Mouse (Mus musculus): ENCODE data around the gene E2f6.

The E2f6 gene

GRCm38 (mm10) chr12:16847204-16847792, 36.5 kb downstream of the E2f6 start:
- DNase-seq (ENCODE audit: low spot score in 2 of 2) = no peak

DNA sequence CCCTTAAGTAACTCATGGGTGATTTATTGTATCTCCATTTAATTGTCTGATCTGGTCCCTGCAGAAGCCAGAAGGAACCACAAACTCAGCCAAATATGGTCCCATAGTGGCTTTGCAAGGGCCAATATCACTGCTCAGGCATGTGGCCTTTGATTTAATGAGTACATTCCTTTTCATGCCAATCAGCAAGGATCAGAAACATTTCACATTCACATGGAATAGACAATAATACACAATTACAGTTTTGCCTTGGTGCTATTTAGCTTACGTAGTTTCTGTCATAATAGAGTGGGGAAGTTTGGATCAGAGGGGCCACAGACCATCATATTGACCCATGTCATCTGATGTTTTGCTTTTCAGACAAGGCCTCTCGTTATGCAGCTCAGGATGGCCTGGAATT, 37.7 kb downstream of the E2f6 start:
- DNase-seq (ENCODE audit: low spot score in 2 of 2) = no peak

DNA sequence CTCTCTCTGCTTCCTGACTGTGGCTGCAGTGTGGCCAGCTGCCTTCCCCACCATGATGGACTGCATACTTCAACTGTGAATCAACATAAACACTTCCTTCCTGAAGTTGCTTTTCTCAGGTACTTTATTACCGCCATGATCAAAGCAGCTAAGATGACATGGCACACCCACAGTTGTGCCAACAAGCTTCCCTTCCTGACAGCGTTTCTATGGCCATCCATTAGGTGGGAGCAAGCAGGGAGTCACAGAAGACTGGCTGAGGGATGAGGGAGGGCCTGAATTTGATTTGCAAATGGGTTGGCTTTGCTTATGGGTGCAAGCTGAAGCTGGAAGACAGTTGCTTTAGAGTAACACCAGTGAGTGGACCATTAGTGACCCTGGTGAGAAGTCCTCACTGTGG, 39.1 kb downstream of the E2f6 start:
- no peak for DNase-seq (ENCODE audit: low spot score in 2 of 2)

DNA sequence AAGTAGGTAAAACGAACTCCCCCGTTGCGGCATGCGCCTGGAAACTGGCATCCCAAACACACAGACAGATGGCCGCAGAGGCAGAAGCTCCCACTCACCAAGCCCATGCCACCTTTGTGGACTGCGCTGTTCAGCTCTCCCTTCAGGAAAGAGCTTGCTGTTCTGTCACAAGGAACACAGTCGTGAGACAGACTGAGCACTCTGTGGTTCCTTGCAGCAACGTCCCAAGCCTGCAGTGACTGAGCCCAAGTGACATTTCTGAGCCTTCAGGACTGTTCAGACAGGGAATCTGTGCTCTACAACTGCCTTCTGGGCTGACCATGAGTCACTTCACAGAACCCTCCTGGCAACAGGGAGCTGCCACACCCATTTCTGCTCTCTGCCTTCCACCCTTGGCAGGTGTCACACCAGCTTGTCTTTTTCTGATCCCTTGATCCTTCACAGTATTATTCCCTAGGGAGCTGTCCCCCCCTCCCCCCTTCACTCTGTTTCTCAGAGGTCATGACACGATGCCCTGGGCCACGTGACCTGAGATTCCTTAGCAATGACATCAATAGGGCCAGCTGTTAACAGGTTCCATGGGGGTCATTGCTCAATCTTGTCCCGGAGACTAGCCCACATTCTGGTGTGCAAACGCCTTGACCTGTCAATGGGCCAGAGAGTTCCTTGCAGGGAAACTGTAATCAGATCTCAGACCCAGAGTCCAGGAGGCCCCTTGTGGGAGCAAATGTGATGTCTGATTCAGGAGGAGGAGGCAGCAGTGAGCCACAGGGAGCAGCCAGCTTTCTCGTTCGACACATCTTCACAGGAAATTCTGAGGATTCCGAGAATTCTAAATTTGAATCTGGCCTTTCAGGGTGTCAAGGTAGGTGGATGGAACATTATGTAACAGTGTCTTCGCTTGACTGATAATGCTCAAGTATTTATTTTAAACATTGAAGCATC, 39.9 kb downstream of the E2f6 start:
- no peak for DNase-seq (ENCODE audit: low spot score in 2 of 2)

DNA sequence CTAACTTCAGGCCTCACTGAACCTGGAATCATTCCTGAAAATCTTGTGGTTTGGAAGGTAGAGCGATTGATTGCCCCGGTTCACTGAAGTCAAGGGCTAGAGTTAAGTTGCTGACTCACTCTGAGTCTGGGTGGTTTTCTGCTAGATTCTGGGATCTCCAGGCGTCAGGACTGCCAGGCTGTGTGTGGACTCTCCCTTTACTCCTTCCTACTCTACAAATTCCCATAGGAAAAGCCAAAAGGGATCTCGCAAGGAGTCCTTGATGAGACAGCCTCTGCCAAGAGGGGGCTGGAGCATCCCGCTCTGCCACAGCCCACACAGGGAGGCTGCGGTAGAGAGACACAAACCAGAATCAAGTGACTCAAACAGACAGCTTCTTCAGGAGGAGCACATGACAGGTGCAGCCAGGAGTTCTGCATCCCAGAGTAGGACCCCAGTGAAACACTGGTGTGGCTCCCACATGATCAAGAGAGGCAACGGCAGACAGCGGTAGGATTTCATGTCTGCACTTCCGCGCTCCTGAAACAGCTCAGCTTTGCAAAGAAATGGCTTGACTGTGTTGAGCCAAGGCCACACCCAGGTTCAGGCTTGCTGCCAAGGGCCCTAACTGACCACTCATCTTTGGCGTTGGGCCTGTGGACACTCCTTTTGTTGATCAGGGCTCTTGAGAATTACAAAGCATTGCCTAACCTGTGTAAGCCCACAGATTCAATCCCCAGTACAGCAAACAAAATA, 42.8 kb downstream of the E2f6 start:
- DNase-seq (ENCODE audit: low spot score in 2 of 2) = no peak

- no peak for DNase-seq (ENCODE audit: low spot score in 2 of 2)
These were observed 45.0 kb downstream of the E2f6 start for GRCm38 (mm10) chr12:16855632-16856305.

DNA sequence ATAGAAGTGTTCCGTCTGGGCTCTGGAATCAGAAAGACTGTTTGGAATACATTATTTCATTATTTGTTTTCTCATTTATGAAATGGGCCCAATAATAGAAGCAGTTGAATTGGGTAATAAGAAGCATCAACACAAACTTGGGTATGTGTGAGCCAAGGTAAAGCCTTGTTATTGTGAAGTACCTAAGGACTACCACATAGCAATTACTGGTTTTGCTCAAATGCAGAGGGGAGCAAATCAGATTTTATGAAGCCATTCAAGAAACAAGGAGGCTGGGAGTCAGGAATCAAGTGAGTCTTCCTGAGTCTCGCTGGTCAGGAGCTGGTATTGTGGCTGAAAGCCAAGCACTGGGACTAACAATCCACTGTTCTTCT, 45.5 kb downstream of the E2f6 start:
- DNase-seq (ENCODE audit: low spot score in 2 of 2) = no peak

- DNase-seq (ENCODE audit: low spot score in 2 of 2) = no peak
These were observed 47.3 kb downstream of the E2f6 start for GRCm38 (mm10) chr12:16858081-16858480.

- no peak for DNase-seq (ENCODE audit: low spot score in 2 of 2)
These were observed 49.0 kb downstream of the E2f6 start for GRCm38 (mm10) chr12:16859781-16860180.

DNA sequence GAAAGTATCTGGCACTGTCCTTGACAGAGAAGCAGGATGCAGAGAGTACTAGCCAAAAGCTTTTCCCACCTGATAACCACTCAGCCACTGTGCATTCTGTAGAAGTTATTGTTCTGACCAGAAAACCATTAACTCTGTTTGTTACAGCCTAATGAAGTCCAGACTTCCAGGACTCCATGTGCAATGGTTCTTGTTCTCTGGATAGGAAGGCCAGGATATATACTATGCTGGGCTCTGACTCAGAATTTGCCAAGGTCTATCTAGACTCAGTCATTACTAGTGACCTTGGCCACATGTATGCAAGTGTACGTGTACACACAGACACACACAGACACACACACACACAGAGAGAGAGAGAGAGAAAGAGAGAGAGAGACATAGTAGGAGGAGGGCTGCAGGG, 49.8 kb downstream of the E2f6 start:
- no peak for DNase-seq (ENCODE audit: low spot score in 2 of 2)

DNA sequence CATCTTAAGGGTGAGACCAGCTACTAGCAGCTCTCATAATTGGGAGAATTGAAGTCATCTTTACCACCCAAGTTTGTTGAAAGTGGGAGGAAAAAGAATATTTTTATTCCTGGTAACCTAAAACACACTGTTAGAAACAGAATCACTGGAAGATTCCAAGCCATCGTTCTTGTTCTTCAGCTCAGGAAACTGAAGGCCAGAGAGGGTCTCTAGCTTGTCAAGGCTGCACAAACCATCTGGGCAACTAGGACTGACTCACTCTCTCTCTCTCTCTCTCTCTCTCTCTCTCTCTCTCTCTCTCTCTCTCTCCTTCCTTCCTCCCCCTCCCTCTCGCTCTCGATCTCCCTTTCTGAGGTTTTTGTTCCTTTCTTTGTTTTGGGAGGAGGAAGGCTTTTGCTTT, 50.2 kb downstream of the E2f6 start:
- DNase-seq (ENCODE audit: low spot score in 2 of 2) = no peak

- DNase-seq (ENCODE audit: low spot score in 2 of 2) = no peak
These were observed 53.7 kb downstream of the E2f6 start for GRCm38 (mm10) chr12:16864477-16864876.

GRCm38 (mm10) chr12:16865871-16866270, 55.1 kb downstream of the E2f6 start:
- no peak for DNase-seq (ENCODE audit: low spot score in 2 of 2)

DNA sequence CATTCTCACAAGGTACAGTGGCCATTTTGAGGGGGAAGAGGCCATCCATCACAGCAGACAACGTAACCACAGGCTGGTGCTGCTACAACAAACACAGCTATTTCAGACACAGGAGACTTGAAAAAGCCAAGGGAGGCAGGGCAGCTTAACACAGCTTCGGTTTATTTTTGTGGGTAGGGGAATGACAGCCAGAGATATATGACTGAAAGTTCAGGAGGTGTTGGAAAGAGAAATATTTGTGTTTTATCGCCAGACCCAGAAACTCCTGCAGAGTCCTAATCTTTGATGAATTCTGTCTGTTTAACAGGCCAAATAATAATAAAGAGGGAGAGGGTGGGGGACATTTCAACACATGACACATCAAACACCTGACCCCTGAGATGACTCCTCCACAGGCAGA, 55.7 kb downstream of the E2f6 start:
- DNase-seq (ENCODE audit: low spot score in 2 of 2) = no peak

GRCm38 (mm10) chr12:16867306-16867705, 56.5 kb downstream of the E2f6 start:
- no peak for DNase-seq (ENCODE audit: low spot score in 2 of 2)

GRCm38 (mm10) chr12:16868618-16869017, 57.9 kb downstream of the E2f6 start:
- DNase-seq (ENCODE audit: low spot score in 2 of 2) = no peak

GRCm38 (mm10) chr12:16869091-16869778, 58.5 kb downstream of the E2f6 start:
- no peak for DNase-seq (ENCODE audit: low spot score in 2 of 2)

- DNase-seq (ENCODE audit: low spot score in 2 of 2) = no peak
These were observed 59.2 kb downstream of the E2f6 start for GRCm38 (mm10) chr12:16869870-16870404.

DNA sequence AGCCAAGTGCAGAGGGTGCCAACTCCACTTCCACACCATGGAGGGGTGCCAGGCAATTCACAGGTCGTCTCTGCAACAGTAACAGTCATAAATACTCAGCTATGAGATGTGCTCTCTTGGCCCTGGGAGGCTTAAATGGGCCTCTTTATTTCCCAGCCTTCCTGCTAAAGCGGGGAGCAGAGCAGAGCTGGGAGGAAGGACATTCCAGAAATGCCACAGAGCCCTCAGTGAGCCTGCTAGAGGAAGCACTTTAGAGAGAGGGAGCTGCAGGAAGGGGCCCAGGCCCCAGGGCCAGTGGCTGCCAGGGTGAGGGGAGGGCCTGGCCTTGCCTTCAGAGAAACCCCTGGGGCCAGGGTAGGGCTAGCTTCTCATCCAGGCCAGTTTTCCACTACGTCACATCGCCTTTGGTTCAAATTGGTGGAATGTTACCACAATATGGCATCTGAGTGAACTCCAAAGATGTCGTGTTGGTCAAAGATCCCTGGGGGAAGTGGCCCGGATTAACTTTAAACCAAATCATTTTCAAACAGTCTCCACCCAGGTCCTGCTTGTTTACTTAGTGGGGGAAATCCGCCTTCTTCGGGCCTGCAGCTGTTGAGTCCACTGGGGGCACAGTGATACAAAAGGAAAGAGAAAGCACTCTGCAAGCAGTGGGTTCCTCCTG, 59.8 kb downstream of the E2f6 start:
- DNase-seq (ENCODE audit: low spot score in 2 of 2) = no peak

- no peak for DNase-seq (ENCODE audit: low spot score in 2 of 2)
These were observed 61.2 kb downstream of the E2f6 start for GRCm38 (mm10) chr12:16872006-16872405.

Measured in thymus, postnatal 10 days (tissue).